Mouse (Mus musculus): ENCODE measurements around the gene Slx4ip.

- no peak for TF ChIP-seq GATA1 (IDR thresholded peaks at IDR 0.05; ENCODE audit: borderline replicate concordance, low read length)
- no peak for TF ChIP-seq FLI1 (IDR thresholded peaks at IDR 0.05; ENCODE audit: low read length)
Measured at GRCm38 (mm10) chr2:137099211-137099734, 208.3 kb downstream of the Slx4ip start.

Measured in megakaryocyte, embryonic 14.5 days (primary cell).